Comparison of ENCODE assay signal across 7 mouse cellular contexts in the genomic region with DNA sequence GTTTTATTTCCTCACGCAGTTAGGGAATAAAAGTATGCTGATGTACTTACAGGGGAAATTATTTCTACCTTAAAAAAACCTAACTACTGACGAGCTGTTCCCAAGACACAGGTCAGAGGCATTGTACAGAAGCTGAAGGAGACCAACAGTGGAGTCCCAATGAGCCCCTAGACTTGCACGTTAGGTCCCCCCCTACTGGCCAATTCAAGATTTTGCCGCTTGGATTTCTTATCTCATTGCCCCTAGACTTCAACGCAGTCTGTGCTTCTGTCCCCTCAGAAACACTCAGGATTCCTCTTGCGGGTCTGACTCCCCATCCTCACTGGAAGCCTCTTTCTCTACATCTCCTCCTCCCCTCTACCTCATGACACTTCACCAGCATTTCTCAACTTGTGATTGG.
DNase-seq lines count a peak whose midpoint lies in the region; ATAC-seq and TF ChIP-seq lines count a peak whose summit lies in the region.

No protein-coding gene starts in this region.

- no peak for ATAC-seq in kidney, embryonic 15.5 days (replicated peaks; ENCODE audit: low FRiP score)

- TF ChIP-seq CTCF in lung, adult 2 months (IDR thresholded peaks at IDR 0.05; ENCODE audit: insufficient read depth, low read length) = peak; percentile 46

- no peak overlapping the region for H3K4me2 ChIP-seq in kidney, embryonic 15.5 days

- no peak overlapping the region for H3K9ac ChIP-seq in kidney, embryonic 15.5 days
- no peak overlapping the region for H3K9ac ChIP-seq in ES-E14 (ENCODE audit: insufficient read depth, low read depth, low read length, poor library complexity, severe bottlenecking)

- no peaks in the 10 kb centered on the region for H3K27me3 ChIP-seq in kidney, embryonic 15.5 days

- no peak overlapping the region for H3K27ac ChIP-seq in kidney, embryonic 15.5 days
- H3K27ac ChIP-seq in ES-E14 (ENCODE audit: insufficient read depth, low read depth, low read length, poor library complexity, severe bottlenecking) = no peak overlapping the region

- 0 out of 2 replicates have a peak, but pooled peaks cover 3% of the 10 kb centered on the region for H3K4me1 ChIP-seq in kidney, embryonic 15.5 days
- H3K4me1 ChIP-seq in ES-E14 (ENCODE audit: control insufficient read depth in 2 of 2, insufficient read depth in 2 of 2, low read length in 2 of 2, poor library complexity in 1 of 2) = no peaks in the 10 kb centered on the region
- H3K4me1 ChIP-seq in lung, adult 2 months (ENCODE audit: control insufficient read depth, insufficient read depth, low read length) = no peaks in the 10 kb centered on the region

- no peak overlapping the region for H3K4me3 ChIP-seq in kidney, embryonic 15.5 days (replicated peaks)
- H3K4me3 ChIP-seq in ES-E14 (ENCODE audit: insufficient read depth in 1 of 2, low read depth in 1 of 2, low read length in 2 of 2, poor library complexity in 1 of 2, severe bottlenecking in 1 of 2) = no peak overlapping the region
- no peak overlapping the region for H3K4me3 ChIP-seq in lung, adult 2 months (replicated peaks; ENCODE audit: extremely low read depth, low read depth, low read length)

- peak; percentile 35 for DNase-seq in kidney, adult 18-20 months
- peak; percentile 24 to 32 for DNase-seq in B cell, adult 2 months
- peak; percentile 43 for DNase-seq in ES-E14 (ENCODE audit: low read depth, low spot score)
- peak; percentile 24 for DNase-seq in forelimb bud, embryonic 11.5 days (ENCODE audit: low read depth, low spot score)
- DNase-seq in lung, adult 2 months = peak; percentile 23
- no peak for DNase-seq in ovary, adult 18-20 months (ENCODE audit: low spot score)

- in situ Hi-C loops in ES-E14 (cut with MboI; ENCODE audit: low sequenced_read_pairs in 2 of 2, unreplicated experiment in 2 of 2) = loop anchor here in 1 of 2 experiments (25.0 kb wide), 1 partner anchor 778 kb away; no protein-coding TSS in a partner anchor

- H3K9me3 ChIP-seq in kidney, embryonic 15.5 days (replicated peaks) = no peaks in the 10 kb centered on the region
- no peaks in the 10 kb centered on the region for H3K9me3 ChIP-seq in ES-E14 (ENCODE audit: control insufficient read depth, insufficient read depth, low read depth, low read length)

- 50% methylated on average over 6 of the region's 6 CpGs for WGBS in kidney, embryonic 15.5 days
- WGBS in lung, adult 2 months = 53% methylated on average over 6 of the region's 6 CpGs

- no peak for TF ChIP-seq POLR2A in lung, adult 2 months (IDR thresholded peaks at IDR 0.05; ENCODE audit: borderline replicate concordance, extremely low read depth, low read depth, low read length)

- H3K36me3 ChIP-seq in kidney, embryonic 15.5 days = no peaks in the 10 kb centered on the region
- no peaks in the 10 kb centered on the region for H3K36me3 ChIP-seq in ES-E14 (ENCODE audit: control insufficient read depth, insufficient read depth, low read length, poor library complexity, severe bottlenecking)

TF ChIP-seq in ES-E14, 5 proteins besides CTCF, POLR2A, EP300 and RAD21:
- no peak for TF ChIP-seq ZNF384 (IDR thresholded peaks at IDR 0.05; ENCODE audit: low read depth, low read length)
- no peak for TF ChIP-seq HCFC1 (IDR thresholded peaks at IDR 0.05; ENCODE audit: borderline replicate concordance, insufficient read depth, low read length)
- TF ChIP-seq MAFK (IDR thresholded peaks at IDR 0.05; ENCODE audit: insufficient read depth, low read depth, low read length) = no peak
- no peak for TF ChIP-seq CHD2 (IDR thresholded peaks at IDR 0.05; ENCODE audit: low read depth, low read length)
- peak; percentile 53; the same call in 1 of the 2 replicates for TF ChIP-seq ZC3H11A (IDR thresholded peaks at IDR 0.05; ENCODE audit: borderline replicate concordance, low read depth, low read length)
